Mouse (Mus musculus): ENCODE measurements at regions not wholly inside any gene's neighbourhood (a gene's known extent, or its start where the extent isn't known, plus 50 kb on each side); places are given as distances from the start of the nearest gene placed in this dataset.
A peak's percentile ranks its signal among the peaks of the same experiment; 100 is the strongest.

DNA sequence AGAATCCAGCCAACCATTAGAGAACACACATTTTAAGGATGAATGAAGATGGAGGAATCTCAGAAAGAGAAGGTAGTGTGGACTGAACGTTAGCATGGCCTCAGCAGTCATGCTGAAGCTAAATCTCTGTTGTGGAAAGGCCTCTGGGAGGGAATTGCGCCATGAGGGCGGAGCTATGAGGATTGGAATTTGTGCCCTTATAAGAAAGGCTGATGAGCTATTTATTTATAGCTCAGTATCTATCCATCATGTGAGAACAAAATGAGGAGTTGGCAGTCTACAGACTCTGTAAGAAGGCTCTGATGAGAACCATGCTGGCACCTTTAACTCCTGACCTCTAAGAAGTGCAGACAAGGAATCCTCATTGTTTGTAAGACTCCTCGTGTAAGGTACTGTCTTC is 214.8 kb upstream of the Daam1 start:
- no peak for DNase-seq
- intact Hi-C loops (cut with DNase I): no loop called here

GRCm38 (mm10) chr12:71618466-71618865 is 212.4 kb upstream of the Daam1 start:
- intact Hi-C loops (cut with DNase I): no loop called here
- peak; percentile 27 to 52 for DNase-seq

DNA sequence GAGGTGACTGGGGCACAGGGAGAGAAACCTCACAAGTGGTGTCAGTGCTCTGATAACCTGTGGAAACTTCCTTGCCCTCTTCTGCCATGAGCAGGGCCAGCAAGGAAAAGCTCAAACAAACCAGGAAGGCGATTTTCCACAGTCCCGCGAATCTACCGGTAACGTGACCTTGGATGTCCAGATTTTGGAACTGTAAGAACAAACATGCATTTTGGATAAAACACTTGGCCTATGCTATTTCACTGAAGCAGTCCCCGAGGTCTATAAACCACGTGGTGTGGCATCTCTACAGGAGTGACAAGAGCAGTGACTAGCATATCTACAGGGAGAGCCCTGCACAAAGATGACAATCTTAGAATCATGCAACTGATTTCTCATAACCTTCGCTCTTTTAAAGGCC is 211.9 kb upstream of the Daam1 start:
- intact Hi-C loops (cut with DNase I): no loop called here
- DNase-seq: no peak

DNA sequence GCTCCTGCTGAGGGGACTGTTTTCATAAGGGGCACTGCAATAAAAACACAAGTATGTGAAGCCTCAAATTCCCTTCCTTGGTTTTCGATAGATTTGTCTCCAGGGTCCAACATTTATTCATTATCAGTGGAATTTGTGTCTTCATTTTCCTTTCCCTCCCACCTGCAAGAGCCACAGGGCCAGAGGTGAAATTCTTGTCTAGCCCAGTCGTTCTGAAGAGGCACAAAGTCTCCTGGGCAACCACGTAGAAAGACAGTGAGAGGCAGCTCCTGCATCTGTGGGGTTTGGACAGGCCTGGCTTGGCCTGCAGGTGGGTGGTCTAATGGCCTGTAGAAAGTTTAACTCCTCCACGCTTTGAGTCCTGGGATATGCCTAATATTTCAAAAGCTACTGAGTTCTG is 211.3 kb upstream of the Daam1 start:
- no peak for DNase-seq

DNA sequence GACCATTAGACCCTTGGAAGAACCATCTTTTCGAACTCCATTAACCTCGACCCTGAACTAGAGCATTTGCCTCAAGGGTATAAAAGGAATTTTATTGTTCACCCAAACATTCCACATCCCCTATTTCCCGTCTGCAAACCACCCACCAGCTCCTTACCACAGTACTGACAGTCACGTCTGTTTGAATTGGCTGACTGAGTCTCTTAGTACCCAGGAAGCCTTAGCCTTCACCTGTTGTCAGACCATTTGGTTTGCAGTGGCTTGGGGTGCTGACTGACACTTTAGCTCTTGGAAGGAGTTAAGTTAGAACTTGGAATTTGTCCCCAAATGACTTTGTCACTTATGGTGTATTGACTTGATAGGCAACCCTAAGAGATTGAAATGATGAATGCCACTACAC is 209.3 kb upstream of the Daam1 start:
- no peak for DNase-seq
- intact Hi-C loops (cut with DNase I): no loop called here

More for the DNA sequence above, 211.3 kb upstream of the Daam1 start:
- intact Hi-C loops (cut with DNase I): no loop called here

GRCm38 (mm10) chr12:71622761-71623160 is 208.1 kb upstream of the Daam1 start:
- DNase-seq: no peak
- intact Hi-C loops (cut with DNase I): no loop called here

- intact Hi-C loops (cut with DNase I): no loop called here
Measured at GRCm38 (mm10) chr12:71623271-71623670, 207.6 kb upstream of the Daam1 start.

DNA sequence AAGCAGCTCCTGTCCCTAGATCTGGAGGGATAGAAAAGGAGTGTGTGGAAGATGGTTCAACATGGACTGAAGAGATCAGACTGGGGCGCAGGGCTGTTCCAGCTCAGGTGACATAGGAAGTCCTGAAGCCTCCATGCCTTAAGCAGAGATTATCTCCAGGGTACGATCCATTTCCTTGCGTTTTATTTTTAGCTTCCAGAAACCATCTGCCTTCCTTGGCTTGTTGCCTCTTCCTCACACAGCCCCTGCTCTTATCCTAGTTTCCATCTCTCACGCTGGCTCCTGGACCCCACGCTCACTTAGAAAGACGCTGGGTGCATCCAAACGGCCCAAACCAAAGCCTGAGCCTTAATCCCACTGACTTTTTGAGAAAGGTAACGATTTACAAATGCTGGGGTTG is 206.8 kb upstream of the Daam1 start:
- DNase-seq: no peak

More at GRCm38 (mm10) chr12:71623271-71623670, 207.6 kb upstream of the Daam1 start:
- no peak for DNase-seq

GRCm38 (mm10) chr12:71624676-71625075 is 206.2 kb upstream of the Daam1 start:
- DNase-seq: no peak
- intact Hi-C loops (cut with DNase I): no loop called here

More for the DNA sequence above, 206.8 kb upstream of the Daam1 start:
- intact Hi-C loops (cut with DNase I): no loop called here

GRCm38 (mm10) chr12:71625115-71625514 is 205.8 kb upstream of the Daam1 start:
- intact Hi-C loops (cut with DNase I): no loop called here
- no peak for DNase-seq

DNA sequence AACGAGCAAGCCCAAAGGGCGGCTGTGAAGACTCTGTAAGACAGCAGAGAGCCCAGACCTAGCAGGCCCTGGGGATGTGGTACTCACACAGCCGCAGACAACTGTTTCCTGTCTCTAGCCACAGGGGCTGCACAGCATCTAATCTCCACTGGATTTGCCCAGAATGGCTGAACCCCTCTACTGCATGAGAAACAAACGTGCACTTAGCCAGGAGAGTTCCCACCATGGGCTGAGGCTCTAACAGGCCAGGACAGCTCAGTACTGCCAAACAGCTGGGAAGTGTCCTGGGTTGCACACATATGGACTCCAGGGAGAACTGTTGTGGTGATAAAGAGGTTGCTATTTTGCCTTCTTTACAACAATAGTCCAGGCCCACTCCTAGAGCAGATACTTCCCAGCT is 204.1 kb upstream of the Daam1 start:
- intact Hi-C loops (cut with DNase I): no loop called here
- DNase-seq: peak; percentile 65 to 67

- DNase-seq: no peak
- intact Hi-C loops (cut with DNase I): no loop called here
Measured at GRCm38 (mm10) chr12:71627421-71628339, 203.2 kb upstream of the Daam1 start.

DNA sequence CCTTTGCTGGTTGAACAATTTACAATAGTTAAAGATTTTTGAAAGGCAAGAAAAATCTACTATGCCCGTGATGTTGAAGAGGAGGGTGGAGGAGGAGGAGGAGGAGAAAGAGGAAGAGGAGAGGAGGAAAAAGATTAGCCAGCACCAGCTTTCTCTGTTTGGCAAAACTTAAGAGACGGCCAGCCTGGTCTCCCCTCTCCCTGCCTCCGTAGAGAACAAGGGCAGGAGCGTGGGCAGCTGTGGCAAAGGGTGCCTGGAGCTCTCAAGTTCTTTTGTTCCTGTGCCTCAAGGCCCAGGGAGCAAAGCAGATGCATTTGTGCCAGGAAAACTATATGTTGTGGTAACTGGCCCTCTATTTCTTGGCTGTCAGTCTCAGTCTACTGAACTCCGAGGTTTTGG is 202.5 kb upstream of the Daam1 start:
- intact Hi-C loops (cut with DNase I): no loop called here
- DNase-seq: no peak

DNA sequence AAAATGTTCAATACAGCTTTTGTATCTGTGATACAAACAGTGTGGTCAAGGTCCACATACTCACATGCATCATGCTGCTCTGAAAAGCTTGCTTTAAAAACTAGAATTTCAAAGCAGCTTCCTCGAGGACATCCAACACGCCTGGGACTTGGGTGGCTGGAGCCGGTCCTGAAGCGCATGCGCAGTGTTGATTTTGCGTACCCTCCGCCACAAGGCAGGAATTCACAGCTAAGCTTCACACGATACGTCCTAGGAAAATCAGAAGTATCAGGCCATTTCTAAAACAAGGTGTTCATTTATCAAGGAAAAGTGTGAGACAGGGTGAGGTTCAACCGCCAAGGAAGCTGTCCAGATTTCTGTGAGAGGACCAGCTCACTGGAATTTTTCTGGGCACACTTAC is 202.1 kb upstream of the Daam1 start:
- intact Hi-C loops (cut with DNase I): no loop called here
- no peak for DNase-seq

GRCm38 (mm10) chr12:71630386-71630785 is 200.5 kb upstream of the Daam1 start:
- intact Hi-C loops (cut with DNase I): no loop called here
- DNase-seq: no peak

GRCm38 (mm10) chr12:71636300-71636699 is 194.6 kb upstream of the Daam1 start:
- intact Hi-C loops (cut with DNase I): no loop called here
- DNase-seq: no peak

- intact Hi-C loops (cut with DNase I): no loop called here
- DNase-seq: no peak
Measured at GRCm38 (mm10) chr12:71637248-71637647, 193.6 kb upstream of the Daam1 start.

- intact Hi-C loops (cut with DNase I): no loop called here
- DNase-seq: no peak
Measured at GRCm38 (mm10) chr12:71638246-71638645, 192.6 kb upstream of the Daam1 start.

GRCm38 (mm10) chr12:71640058-71640501 is 190.8 kb upstream of the Daam1 start:
- peak; percentile 56 to 58 for DNase-seq
- intact Hi-C loops (cut with DNase I): no loop called here

GRCm38 (mm10) chr12:71641486-71641885 is 189.4 kb upstream of the Daam1 start:
- intact Hi-C loops (cut with DNase I): no loop called here

GRCm38 (mm10) chr12:71642797-71643337 is 188.0 kb upstream of the Daam1 start:
- DNase-seq: no peak
- intact Hi-C loops (cut with DNase I): no loop called here

More at GRCm38 (mm10) chr12:71641486-71641885, 189.4 kb upstream of the Daam1 start:
- no peak for DNase-seq

GRCm38 (mm10) chr12:71651251-71651650 is 179.6 kb upstream of the Daam1 start:
- intact Hi-C loops (cut with DNase I): no loop called here
- no peak for DNase-seq

Data from heart, postnatal 14 days (tissue).